Mouse (Mus musculus): ENCODE measurements around the gene Asf1b.

GRCm38 (mm10) chr8:83974521-83974920, 19.2 kb downstream of the Asf1b start:
- TF ChIP-seq POLR2A (IDR thresholded peaks at IDR 0.05; ENCODE audit: low read depth, low read length) (no peak), CTCF (conservative IDR thresholded peaks at IDR 0.05; ENCODE audit: insufficient read depth, insufficient read length, low read depth, low read length) (no peak)

Measured in kidney, adult 2 months (tissue).